Mouse (Mus musculus) heart, embryonic 14.5 days (tissue): ENCODE results near the gene Rflnb. TPM values are rescaled to one million over a fixed set of nuclear protein-coding genes. Genes with fewer than 3 reads are reported as not detected.
"Not testable (repeated sequence)": the region's sequence is repeated elsewhere in the genome, so short reads cannot be mapped to it uniquely, and the experiment has no call there.

Experiments used
- ATAC-seq: fragments of 200-750 bp; cut with Nextera tagmentation; 2 replicates; pipeline ENCODE4 v1.8.0; 2017; ENCODE audit warnings: low read depth, moderate TSS enrichment; ENCODE audit not compliant: insufficient number of reproducible peaks, insufficient read depth, low FRiP score
- H3K27ac ChIP-seq, 2 experiments: fragments of 200-500 bp in 1 of 2; fragments of 300-500 bp in 1 of 2; sonication (generic) in 1 of 2; replicated peaks in 1 of 2; 2 replicates each; pipeline ENCODE4 v1.5.1; 2012 to 2014; ENCODE audit warnings: low read depth in 2 of 2, low read length in 2 of 2, control low read depth in 1 of 2, mild to moderate bottlenecking in 1 of 2, mixed read lengths in 1 of 2; ENCODE audit not compliant: control insufficient read depth in 1 of 2, insufficient read depth in 1 of 2
- H3K27me3 ChIP-seq: fragments of 300-500 bp; sonication (generic); 2 replicates; pipeline ENCODE4 v1.6.1; 2014; ENCODE audit warnings: mild to moderate bottlenecking, low read length, control low read depth; ENCODE audit not compliant: control insufficient read depth, insufficient read depth
- H3K36me3 ChIP-seq: fragments of 300-500 bp; sonication (generic); 2 replicates; pipeline ENCODE4 v1.6.1; 2014; ENCODE audit warnings: mild to moderate bottlenecking, control low read depth, low read length, mixed read lengths; ENCODE audit not compliant: control insufficient read depth, insufficient read depth
- H3K4me1 ChIP-seq, 2 experiments: fragments of 200-500 bp in 1 of 2; fragments of 300-500 bp in 1 of 2; sonication (generic) in 1 of 2; 2 replicates each; pipeline ENCODE4 v1.6.1; 2012 to 2014; ENCODE audit warnings: low read length in 2 of 2, control low read depth in 1 of 2, mixed read lengths in 1 of 2; ENCODE audit not compliant: control insufficient read depth in 2 of 2, insufficient read depth in 2 of 2
- H3K4me2 ChIP-seq: fragments of 300-500 bp; sonication (generic); 2 replicates; pipeline ENCODE4 v1.6.1; 2014; ENCODE audit warnings: mild to moderate bottlenecking, low read length
- H3K4me3 ChIP-seq, 2 experiments: fragments of 200-500 bp in 1 of 2; fragments of 300-500 bp in 1 of 2; sonication (generic) in 1 of 2; 2 replicates each; pipeline ENCODE4 v1.5.1; 2012 to 2014; ENCODE audit warnings: low read length in 2 of 2, mild to moderate bottlenecking in 2 of 2, control low read depth in 1 of 2, low read depth in 1 of 2, moderate library complexity in 1 of 2; ENCODE audit not compliant: control insufficient read depth in 1 of 2, insufficient read depth in 1 of 2
- H3K9ac ChIP-seq: fragments of 300-500 bp; sonication (generic); 2 replicates; pipeline ENCODE4 v1.6.1; 2014; ENCODE audit warnings: mild to moderate bottlenecking, low read length
- H3K9me3 ChIP-seq: fragments of 300-500 bp; sonication (generic); 2 replicates; pipeline ENCODE4 v1.6.1; 2016; ENCODE audit warnings: low read length, control low read depth; ENCODE audit not compliant: control insufficient read depth
- WGBS: fragments of 180-500 bp; shearing (Covaris S2); extraction: QIAGEN DNeasy Blood & Tissue Kit; methylation state at CpG from one replicate; pipeline ENCODE4 v1.1.7; 2014; 5-methylcytosine and 5-hydroxymethylcytosine counted together
- polyA plus RNA-seq: library from polyadenylated mRNA; unstranded; fragments of >200 nt; fragmentation: Nextera tagmentation; extraction: Ambion mirVana; gene quantifications from 2 replicates; pipeline ENCODE4 v1.2.1, GENCODE M21; 2014

Gene Rflnb
- polyA plus RNA-seq, 1 experiment from 2014 or later: 11.5 TPM

DNA sequence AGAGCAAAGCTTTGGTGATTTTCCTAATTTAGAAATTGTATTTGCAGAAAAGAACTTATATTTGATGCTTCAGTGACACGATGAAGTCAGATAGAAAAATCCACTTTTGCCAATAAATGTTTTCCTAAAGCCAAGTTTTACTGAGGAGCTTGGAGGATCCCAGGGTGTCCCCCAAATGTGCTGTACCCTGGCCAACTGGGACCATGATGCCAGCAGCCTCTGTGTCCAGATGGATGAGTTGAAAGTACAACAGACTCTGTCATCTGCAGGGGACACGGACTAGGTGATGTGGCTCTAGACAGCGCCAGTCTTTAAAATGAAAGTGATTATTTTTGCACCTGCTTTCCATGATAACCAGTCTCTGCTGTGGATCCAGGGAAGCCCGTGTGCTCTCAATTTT, 7.7 kb downstream of the Rflnb start:
- H3K4me2 ChIP-seq: no peak overlapping the region
- H3K4me3 ChIP-seq: no peak overlapping the region
- 0 out of 2 replicates have a peak, but pooled peaks cover 2% of the 10 kb centered on the region for H3K27me3 ChIP-seq
- no peaks in the 10 kb centered on the region for H3K4me1 ChIP-seq
- WGBS: 78% methylated on average over 4 of the region's 4 CpGs
- no peak for ATAC-seq
- no peak overlapping the region for H3K27ac ChIP-seq
- peaks cover 3% of the 10 kb centered on the region; the same call in 1 of the 2 replicates for H3K36me3 ChIP-seq
- H3K9ac ChIP-seq: no peak overlapping the region
- no peaks in the 10 kb centered on the region for H3K9me3 ChIP-seq

- H3K27ac ChIP-seq: no peak overlapping the region
- no peak overlapping the region for H3K4me2 ChIP-seq
- ATAC-seq: no peak
- no peak overlapping the region for H3K4me3 ChIP-seq
- no peaks in the 10 kb centered on the region for H3K4me1 ChIP-seq
- 86% methylated on average over 4 of the region's 4 CpGs for WGBS
- H3K27me3 ChIP-seq: no peaks in the 10 kb centered on the region
- no peaks in the 10 kb centered on the region for H3K36me3 ChIP-seq
- H3K9me3 ChIP-seq: no peaks in the 10 kb centered on the region
- no peak overlapping the region for H3K9ac ChIP-seq
Observed at GRCm38 (mm10) chr11:76015814-76016213, 11.8 kb downstream of the Rflnb start.

DNA sequence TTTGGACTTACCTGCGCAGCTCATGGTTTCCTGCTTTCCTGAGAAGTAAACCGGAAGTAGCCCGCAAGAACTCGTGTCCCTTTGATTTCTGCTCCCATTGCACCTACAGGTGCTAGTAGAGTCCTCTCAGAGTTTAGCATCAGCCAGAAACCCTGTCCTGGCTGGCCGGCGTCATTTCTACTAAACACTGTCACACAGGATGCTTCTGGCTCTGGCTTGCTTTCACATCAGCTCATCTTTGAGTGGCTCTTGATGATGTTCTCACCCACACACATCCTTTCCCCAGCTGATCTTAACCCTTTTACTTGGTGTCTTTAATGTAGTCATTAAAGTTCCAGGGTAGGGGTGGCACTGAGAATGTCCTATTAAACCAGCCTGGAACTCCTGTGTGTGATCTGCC, 12.3 kb downstream of the Rflnb start:
- no peak for ATAC-seq
- Histone ChIP-seq H3K9me3 (no peaks in the 10 kb centered on the region), H3K27ac (no peak overlapping the region), H3K9ac (no peak overlapping the region), H3K4me3 (no peak overlapping the region), H3K36me3 (no peaks in the 10 kb centered on the region), H3K4me1 (no peaks in the 10 kb centered on the region), H3K27me3 (no peaks in the 10 kb centered on the region), H3K4me2 (no peak overlapping the region)
- 73% methylated on average over 6 of the region's 6 CpGs for WGBS

DNA sequence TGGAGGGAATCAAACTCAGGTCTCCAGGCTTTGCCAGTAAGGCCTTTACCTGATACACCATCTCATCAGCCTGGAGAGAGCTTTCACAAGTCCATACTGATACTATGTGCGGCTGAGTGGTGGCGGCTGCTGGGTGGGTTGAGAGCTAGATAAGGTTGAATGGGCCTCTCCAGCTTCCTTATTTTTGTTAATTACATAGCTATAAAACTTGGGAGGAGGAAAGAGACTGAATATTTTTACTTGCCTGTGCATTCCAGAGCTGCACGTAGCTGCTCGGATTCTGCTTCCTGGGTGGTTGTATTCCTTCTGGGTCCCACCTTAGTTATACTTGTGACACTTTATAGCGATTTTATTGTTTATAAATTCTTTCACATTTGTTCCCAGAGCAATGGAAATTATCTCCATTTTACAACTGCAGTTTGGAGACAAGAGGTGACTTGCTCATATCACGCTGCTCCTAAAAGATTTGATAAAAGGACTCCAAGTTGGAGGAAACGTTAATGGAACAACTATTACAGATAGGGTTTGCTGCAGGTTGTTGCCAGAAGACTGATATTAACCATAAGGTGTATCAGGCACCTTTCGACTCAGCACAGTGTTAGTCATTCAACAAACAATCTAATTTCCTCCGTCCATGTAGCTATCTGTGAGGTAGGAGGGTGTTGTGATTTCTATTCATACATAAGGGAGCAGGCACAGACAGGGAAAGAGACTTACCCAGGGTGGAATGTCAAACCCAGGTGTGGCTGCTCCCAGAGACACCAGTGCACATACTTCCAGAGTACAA, 16.6 kb downstream of the Rflnb start:
- H3K27ac ChIP-seq: no peak overlapping the region
- 59% methylated on average over 9 of the region's 9 CpGs for WGBS

GRCm38 (mm10) chr11:76009101-76009500, 18.5 kb downstream of the Rflnb start:
- Histone ChIP-seq H3K9ac (no peak overlapping the region), H3K27ac (no peak overlapping the region), H3K4me2 (no peak overlapping the region), H3K4me3 (no peak overlapping the region), H3K4me1 (no peaks in the 10 kb centered on the region), H3K9me3 (no peaks in the 10 kb centered on the region), H3K36me3 (no peaks in the 10 kb centered on the region), H3K27me3 (no peaks in the 10 kb centered on the region)
- 77% methylated on average over 6 of the region's 6 CpGs for WGBS
- no peak for ATAC-seq

More for the DNA sequence above, 16.6 kb downstream of the Rflnb start:
- Histone ChIP-seq H3K9ac (no peak overlapping the region), H3K36me3 (no peaks in the 10 kb centered on the region), H3K4me3 (no peak overlapping the region), H3K4me2 (no peak overlapping the region), H3K4me1 (no peaks in the 10 kb centered on the region), H3K9me3 (no peaks in the 10 kb centered on the region), H3K27me3 (no peaks in the 10 kb centered on the region)
- ATAC-seq: no peak

GRCm38 (mm10) chr11:76008162-76008561, 19.4 kb downstream of the Rflnb start:
- Histone ChIP-seq H3K36me3 (no peaks in the 10 kb centered on the region), H3K27ac (no peak overlapping the region), H3K4me2 (no peak overlapping the region), H3K27me3 (no peaks in the 10 kb centered on the region), H3K9ac (no peak overlapping the region), H3K4me3 (no peak overlapping the region), H3K9me3 (no peaks in the 10 kb centered on the region), H3K4me1 (no peaks in the 10 kb centered on the region)
- 78% methylated on average over 2 of the region's 2 CpGs for WGBS
- no peak for ATAC-seq

DNA sequence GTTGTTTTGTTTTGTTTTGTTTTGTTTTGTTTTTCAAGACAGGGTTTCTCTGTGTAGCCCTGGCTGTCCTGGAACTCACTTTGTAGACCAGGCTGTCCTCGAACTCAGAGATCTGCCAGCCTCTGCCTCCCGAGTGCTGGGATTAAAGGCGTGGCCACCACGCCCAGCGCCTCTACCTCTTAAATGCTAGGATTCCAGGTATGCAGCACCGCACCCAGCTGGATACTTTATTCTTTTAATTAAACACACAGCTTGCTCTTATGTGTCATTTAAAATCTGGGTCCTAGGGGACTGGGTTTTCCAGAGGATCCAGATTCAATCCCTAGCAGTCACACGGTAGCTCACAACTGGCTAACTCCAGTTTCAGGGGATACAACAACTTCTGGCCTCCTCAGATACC, 23.3 kb downstream of the Rflnb start:
- not testable (repeated sequence) for H3K36me3 ChIP-seq, H3K4me2 ChIP-seq, H3K4me1 ChIP-seq, ATAC-seq, H3K4me3 ChIP-seq, H3K9me3 ChIP-seq, H3K27me3 ChIP-seq, H3K27ac ChIP-seq, H3K9ac ChIP-seq
- 83% methylated on average over 7 of the region's 7 CpGs for whole genome bisulfite sequencing
